Mouse (Mus musculus) heart, postnatal 0 days (tissue): ENCODE results near the gene B3gat1.

Experiments used
- CTCF ChIP-seq: IDR thresholded peaks from 2 replicates; pipeline ENCODE4 v1.5.1; 2016; ENCODE audit warnings: antibody characterized with exemption, control low read depth, low read depth
- EP300 ChIP-seq: IDR thresholded peaks from 2 replicates; pipeline ENCODE4 v1.6.1; 2016; ENCODE audit warnings: antibody characterized with exemption, low read depth

DNA sequence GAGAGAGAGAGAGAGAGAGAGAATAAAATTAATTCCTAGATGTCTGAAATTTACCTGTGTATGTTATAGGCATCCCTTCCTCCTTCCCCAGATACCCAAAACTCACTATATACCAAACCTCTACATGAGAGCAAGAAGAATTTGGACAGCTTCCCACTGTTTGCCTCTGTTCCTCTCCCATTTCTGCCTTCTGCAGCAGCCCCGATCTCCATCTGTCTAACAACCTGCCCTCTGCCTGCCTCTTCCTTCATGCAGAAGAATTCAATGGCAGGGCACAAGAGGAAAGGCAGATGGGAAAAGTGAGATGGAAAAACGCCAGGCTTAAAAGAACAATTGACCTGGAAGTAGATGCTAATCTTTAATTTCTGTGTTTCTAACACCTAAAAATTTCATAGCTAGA, 5.0 kb upstream of the B3gat1 start:
- TF ChIP-seq CTCF, result no peak
- TF ChIP-seq EP300, result no peak
